Mouse (Mus musculus) stomach, embryonic 14.5 days (tissue): Measurements from ENCODE around the gene Crybg3. TPM values are rescaled to one million over a fixed set of nuclear protein-coding genes. Genes with fewer than 3 reads are reported as not detected.

Experiments used
- ATAC-seq: fragments of 200-750 bp; cut with Nextera tagmentation; 2 replicates; pipeline ENCODE4 v1.8.0; 2017; ENCODE audit warnings: low read depth, moderate TSS enrichment; ENCODE audit not compliant: insufficient number of reproducible peaks, insufficient read depth, low FRiP score
- H3K27ac ChIP-seq: fragments of 300-500 bp; sonication (generic); 2 replicates; pipeline ENCODE4 v1.5.1; 2014; ENCODE audit warnings: mild to moderate bottlenecking, low read length, moderate library complexity, mixed read lengths
- H3K27me3 ChIP-seq: fragments of 300-500 bp; sonication (generic); 2 replicates; pipeline ENCODE4 v1.6.1; 2014; ENCODE audit warnings: low read length, control low read depth, mixed read lengths; ENCODE audit not compliant: control insufficient read depth, insufficient read depth
- H3K36me3 ChIP-seq: fragments of 300-500 bp; sonication (generic); 2 replicates; pipeline ENCODE4 v1.6.1; 2014; ENCODE audit warnings: mild to moderate bottlenecking, control low read depth, low read length, moderate library complexity, mixed read lengths; ENCODE audit not compliant: control insufficient read depth, insufficient read depth
- H3K4me1 ChIP-seq: fragments of 300-500 bp; sonication (generic); 2 replicates; pipeline ENCODE4 v1.6.1; 2014; ENCODE audit warnings: low read length, control low read depth, mixed read lengths; ENCODE audit not compliant: control insufficient read depth, insufficient read depth
- H3K4me2 ChIP-seq: fragments of 300-500 bp; sonication (generic); replicated peaks from 2 replicates; pipeline ENCODE4 v1.6.1; 2014; ENCODE audit warnings: low read depth, low read length, control low read depth
- H3K4me3 ChIP-seq: fragments of 300-500 bp; sonication (generic); 2 replicates; pipeline ENCODE4 v1.5.1; 2014; ENCODE audit warnings: low read depth, low read length, control low read depth
- H3K9ac ChIP-seq: fragments of 300-500 bp; sonication (generic); replicated peaks from 2 replicates; pipeline ENCODE4 v1.6.1; 2014; ENCODE audit warnings: low read depth, mild to moderate bottlenecking, control low read depth, low read length, moderate library complexity, mixed read lengths
- H3K9me3 ChIP-seq: fragments of 300-500 bp; sonication (generic); 2 replicates; pipeline ENCODE4 v1.6.1; 2016; ENCODE audit warnings: low read depth, low read length, control low read depth; ENCODE audit not compliant: control insufficient read depth
- WGBS: fragments of 180-500 bp; shearing (Covaris S2); extraction: QIAGEN DNeasy Blood & Tissue Kit; methylation state at CpG from one replicate; pipeline ENCODE4 v1.1.7; 2014; 5-methylcytosine and 5-hydroxymethylcytosine counted together
- polyA plus RNA-seq: library from polyadenylated mRNA; unstranded; fragments of >200 nt; fragmentation: Nextera tagmentation; extraction: Ambion mirVana; gene quantifications from 2 replicates; pipeline ENCODE4 v1.2.1, GENCODE M21; 2014

Gene Crybg3
- polyA plus RNA-seq, 1 experiment from 2014 or later, result 18.4 TPM

DNA sequence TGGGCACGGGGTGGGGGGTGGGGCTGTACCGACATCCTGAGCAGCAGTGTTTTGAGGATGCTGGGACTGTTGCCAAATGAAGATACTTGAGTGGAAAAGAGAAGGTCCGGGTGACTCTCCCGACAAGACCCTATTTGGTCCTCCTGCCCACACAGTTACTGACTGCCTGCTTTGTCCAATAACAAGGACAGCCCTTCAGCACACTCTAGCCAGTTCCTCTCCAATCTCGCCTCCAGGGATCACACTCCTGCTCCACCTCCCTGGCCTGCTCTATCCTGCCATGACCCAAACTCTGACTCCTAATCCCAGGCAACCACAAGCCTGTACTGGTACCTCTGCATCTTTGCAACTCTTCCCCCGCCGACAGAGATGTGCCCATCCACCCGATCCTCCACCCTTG, 30.9 kb downstream of the Crybg3 start:
- peaks cover 5% of the 10 kb centered on the region; the same call in 1 of the 2 replicates for H3K4me1 ChIP-seq
- H3K9ac ChIP-seq, result no peak overlapping the region
- 79% methylated on average over 8 of the region's 8 CpGs for WGBS
- H3K4me3 ChIP-seq, result no peak overlapping the region
- no peaks in the 10 kb centered on the region for H3K9me3 ChIP-seq
- H3K36me3 ChIP-seq, result peaks cover 5% of the 10 kb centered on the region; the same call in 1 of the 2 replicates
- H3K27me3 ChIP-seq, result no peaks in the 10 kb centered on the region
- H3K4me2 ChIP-seq, result no peak overlapping the region
- no peak for ATAC-seq
- no peak overlapping the region for H3K27ac ChIP-seq

DNA sequence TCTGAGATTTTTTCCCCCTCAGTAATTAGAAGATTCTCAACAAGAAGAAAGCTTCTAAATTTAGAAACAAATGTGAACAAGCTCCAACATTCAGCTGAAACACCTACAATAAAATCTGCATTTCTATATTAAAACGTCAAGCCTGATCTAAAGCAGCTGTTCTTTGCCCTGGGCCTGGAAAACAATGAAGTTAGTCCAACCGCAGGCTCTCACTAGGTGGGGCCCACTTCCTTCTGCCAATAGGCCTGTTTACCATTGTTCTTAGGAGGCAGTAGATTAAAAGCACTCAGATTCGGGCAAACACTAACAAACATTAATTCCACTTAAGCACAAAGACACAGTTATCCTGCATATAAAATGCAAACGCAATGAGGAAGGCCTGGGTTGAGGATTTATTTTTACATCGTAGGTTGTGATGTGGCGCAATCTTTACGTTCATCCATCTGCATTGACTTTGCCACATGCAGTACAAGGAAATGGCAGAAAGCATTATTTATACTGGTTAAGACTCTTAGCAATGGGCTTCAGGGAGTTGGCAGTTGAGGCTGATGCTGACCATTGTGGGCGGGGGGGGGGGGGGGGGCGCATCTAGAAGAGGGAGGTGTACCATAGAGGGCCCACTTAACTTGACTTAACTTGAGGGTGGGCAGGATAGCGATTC, 32.9 kb downstream of the Crybg3 start:
- Histone ChIP-seq H3K4me3 (no peak overlapping the region), H3K4me2 (no peak overlapping the region), H3K36me3 (peaks cover 7% of the 10 kb centered on the region; the same call in 1 of the 2 replicates), H3K4me1 (peaks cover 5% of the 10 kb centered on the region; the same call in 1 of the 2 replicates), H3K27me3 (no peaks in the 10 kb centered on the region), H3K27ac (no peak overlapping the region; the same call in 1 of the 2 replicates), H3K9me3 (no peaks in the 10 kb centered on the region), H3K9ac (no peak overlapping the region)
- no peak for ATAC-seq
- 53% methylated on average over 10 of the region's 10 CpGs for WGBS

DNA sequence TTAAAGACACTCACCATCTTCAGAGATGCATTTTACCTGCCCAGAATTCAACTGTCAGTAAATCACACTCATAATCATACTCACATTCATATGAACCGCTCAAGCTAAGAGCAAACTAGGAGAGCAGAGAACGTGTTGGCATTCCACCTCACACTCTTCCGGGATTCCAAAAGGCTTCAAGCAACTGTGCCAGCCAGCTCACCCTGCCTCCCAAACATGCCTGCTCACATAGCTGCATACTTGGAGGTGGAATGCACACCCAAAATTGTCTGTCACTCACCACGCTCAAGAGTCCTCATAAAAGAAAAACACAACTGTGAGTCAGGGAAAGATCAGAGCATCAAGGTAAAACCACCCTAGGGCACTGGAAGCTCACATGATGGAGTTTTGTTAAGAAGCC, 34.3 kb downstream of the Crybg3 start:
- Histone ChIP-seq H3K27me3 (no peaks in the 10 kb centered on the region), H3K9me3 (no peaks in the 10 kb centered on the region), H3K27ac (no peak overlapping the region), H3K4me2 (no peak overlapping the region), H3K9ac (no peak overlapping the region), H3K36me3 (peaks cover 7% of the 10 kb centered on the region; the same call in 1 of the 2 replicates), H3K4me1 (peaks cover 5% of the 10 kb centered on the region; the same call in 1 of the 2 replicates), H3K4me3 (no peak overlapping the region)
- ATAC-seq, result no peak
- 88% methylated on average over 4 of the region's 4 CpGs for WGBS

DNA sequence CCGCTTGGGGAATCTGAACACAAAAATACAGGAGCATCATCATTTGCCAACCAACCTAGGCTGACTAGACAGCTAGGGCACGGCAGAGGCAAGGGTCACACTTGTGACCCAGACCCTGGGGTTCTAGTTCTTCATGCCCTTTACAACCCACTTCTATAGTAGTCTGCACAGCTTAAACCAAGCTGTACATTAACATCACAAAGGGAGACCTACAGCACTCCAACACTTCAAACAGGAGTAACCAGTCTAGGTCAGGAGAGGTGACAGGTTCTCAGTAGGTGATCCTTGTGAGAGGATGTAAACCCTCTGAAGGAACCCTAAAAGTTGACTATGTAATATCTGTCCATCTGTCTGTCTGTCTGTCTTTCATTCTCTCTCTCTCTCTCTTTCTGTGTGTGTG, 35.1 kb downstream of the Crybg3 start:
- WGBS, result 67% methylated on average over 2 of the region's 2 CpGs
- Histone ChIP-seq H3K9ac (no peak overlapping the region), H3K36me3 (peaks cover 7% of the 10 kb centered on the region; the same call in 1 of the 2 replicates), H3K9me3 (no peaks in the 10 kb centered on the region), H3K27me3 (no peaks in the 10 kb centered on the region), H3K27ac (no peak overlapping the region), H3K4me2 (no peak overlapping the region), H3K4me3 (no peak overlapping the region), H3K4me1 (peaks cover 5% of the 10 kb centered on the region; the same call in 1 of the 2 replicates)
- no peak for ATAC-seq

DNA sequence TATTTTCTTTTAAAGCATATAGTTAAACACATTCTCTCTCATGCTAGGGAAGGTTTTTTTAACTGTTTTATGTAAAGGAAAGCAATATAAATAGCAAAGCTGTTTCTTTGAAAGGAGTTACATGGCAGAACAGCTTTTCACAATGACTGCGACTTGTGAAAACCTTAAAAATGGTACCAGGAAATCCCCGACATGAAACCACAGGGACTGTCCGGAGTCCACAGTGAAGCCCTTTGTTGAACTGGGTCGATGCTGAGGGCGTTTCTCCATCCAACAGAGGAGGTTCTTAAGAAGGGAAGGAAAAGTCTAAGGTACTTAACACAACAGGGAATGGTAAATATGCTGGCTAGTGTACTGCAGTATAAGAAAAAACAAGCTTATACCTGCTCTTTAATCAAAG, 36.8 kb downstream of the Crybg3 start:
- ATAC-seq, result no peak
- peaks cover 7% of the 10 kb centered on the region; the same call in 1 of the 2 replicates for H3K4me1 ChIP-seq
- peaks cover 7% of the 10 kb centered on the region; the same call in 1 of the 2 replicates for H3K36me3 ChIP-seq
- H3K4me2 ChIP-seq, result no peak overlapping the region
- H3K27ac ChIP-seq, result no peak overlapping the region
- H3K27me3 ChIP-seq, result no peaks in the 10 kb centered on the region
- H3K9ac ChIP-seq, result no peak overlapping the region
- H3K4me3 ChIP-seq, result no peak overlapping the region
- no peaks in the 10 kb centered on the region for H3K9me3 ChIP-seq
- 85% methylated on average over 5 of the region's 5 CpGs for WGBS

DNA sequence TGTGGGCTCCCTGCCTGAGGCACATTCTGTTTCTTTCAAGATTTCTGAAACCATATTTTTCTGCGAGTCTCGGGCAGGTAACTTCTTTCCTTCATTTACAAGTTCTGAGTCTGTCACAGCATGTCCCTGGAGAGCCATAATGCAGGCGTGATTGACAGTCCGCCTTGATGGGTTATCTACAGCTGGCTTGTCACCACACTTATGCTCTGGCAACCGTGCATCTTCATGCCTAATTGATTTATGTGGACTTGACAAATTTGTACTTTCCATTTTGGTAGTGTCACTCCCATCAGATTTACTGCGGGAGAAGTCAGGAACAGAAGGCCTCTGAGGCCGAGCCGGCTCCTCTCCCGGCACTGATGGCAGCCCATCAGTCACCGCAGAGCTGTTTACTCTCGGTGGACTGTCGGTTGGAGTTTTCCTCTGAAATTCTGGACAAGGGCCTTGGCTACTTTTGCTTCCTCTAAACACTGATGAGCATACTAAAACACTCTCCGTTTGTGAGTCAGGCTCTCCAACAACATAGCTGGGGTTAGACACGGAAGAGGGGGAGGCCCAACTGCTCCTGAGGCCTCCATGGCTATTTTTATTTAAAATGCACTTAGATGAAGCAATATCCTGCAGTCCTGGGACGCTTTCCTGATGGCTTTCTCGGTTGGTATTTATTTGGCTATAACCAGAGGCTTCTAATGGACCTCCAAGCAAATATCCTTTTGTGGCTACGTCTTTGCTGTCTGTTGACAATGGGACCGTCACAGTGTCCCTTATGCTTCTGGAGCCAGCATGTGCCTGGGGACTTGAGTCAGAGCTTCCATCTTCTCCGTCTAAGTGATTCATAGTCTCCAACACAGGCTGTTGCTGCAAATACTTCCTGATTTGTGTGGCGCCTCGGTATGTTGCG, 41.2 kb downstream of the Crybg3 start:
- Histone ChIP-seq H3K4me2 (no peak overlapping the region), H3K9me3 (no peaks in the 10 kb centered on the region), H3K36me3 (peaks cover 2% of the 10 kb centered on the region), H3K4me1 (peaks cover 3% of the 10 kb centered on the region; the same call in 1 of the 2 replicates), H3K27me3 (no peaks in the 10 kb centered on the region), H3K9ac (no peak overlapping the region), H3K4me3 (no peak overlapping the region), H3K27ac (peak overlapping the region; percentile 77)
- WGBS, result 37% methylated on average over 22 of the region's 22 CpGs
- 0 out of 2 replicates have a peak, but pooled peaks have one; percentile 49 for ATAC-seq

DNA sequence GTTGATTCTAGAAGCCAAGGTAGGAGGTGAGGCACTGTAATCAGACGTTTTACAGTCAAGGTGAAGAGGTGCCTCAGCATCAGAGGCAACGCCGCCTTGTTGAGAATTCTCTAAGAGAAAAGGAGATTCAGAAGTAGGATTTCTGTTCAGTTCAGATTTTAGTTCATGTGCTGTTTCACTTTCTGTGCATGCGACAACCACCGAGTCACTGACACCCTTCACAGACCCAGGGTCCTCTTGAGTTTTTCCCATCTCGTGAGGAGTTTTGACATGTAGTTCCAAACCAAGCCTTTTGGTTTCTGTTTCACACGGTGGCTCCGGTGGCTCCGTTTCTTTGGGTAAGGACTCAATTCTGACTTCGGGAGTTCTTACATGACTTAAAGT, 41.9 kb downstream of the Crybg3 start:
- Histone ChIP-seq H3K4me2 (no peak overlapping the region), H3K27me3 (no peaks in the 10 kb centered on the region), H3K4me1 (peaks cover 3% of the 10 kb centered on the region; the same call in 1 of the 2 replicates), H3K9ac (no peak overlapping the region), H3K9me3 (no peaks in the 10 kb centered on the region), H3K27ac (no peak overlapping the region), H3K4me3 (no peak overlapping the region), H3K36me3 (no peaks in the 10 kb centered on the region; the same call in none of the 2 replicates)
- no peak for ATAC-seq
- WGBS, result 83% methylated on average over 10 of the region's 10 CpGs

DNA sequence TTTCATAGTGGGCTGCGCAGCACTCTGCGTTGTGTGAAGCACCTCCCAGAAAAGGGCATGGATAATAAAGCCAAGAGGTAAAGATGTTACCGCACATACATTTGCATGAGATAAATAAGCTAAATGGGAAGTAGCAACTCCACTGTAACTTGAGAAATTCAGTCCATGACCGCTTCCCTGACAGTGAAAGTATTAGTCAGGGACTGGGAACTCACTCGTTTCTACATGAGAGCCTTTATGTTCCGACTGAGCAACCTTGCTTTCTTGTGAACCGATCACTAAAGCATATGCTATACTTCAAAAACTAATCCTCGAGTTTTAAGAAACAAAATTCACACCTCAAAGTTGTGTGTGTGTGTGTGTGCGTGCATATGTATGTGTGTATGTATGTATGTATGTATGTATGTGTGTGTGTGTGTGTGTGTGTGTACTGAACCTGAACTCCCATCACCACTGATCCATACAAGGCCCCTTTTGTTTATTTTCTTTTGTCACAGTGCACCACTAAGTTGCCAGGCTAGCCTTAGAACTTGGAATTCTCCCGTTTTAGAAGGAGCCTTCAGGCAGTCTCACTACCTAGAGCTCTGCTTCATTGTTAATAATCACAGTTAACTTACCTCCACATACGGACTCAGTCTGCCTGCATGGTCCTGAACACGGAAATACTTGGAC, 47.2 kb downstream of the Crybg3 start:
- no peak for ATAC-seq
- Histone ChIP-seq H3K36me3 (no peaks in the 10 kb centered on the region; the same call in none of the 2 replicates), H3K9ac (no peak overlapping the region), H3K4me3 (no peak overlapping the region), H3K4me1 (no peaks in the 10 kb centered on the region; the same call in 1 of the 2 replicates), H3K9me3 (no peaks in the 10 kb centered on the region), H3K4me2 (no peak overlapping the region), H3K27ac (no peak overlapping the region), H3K27me3 (no peaks in the 10 kb centered on the region)
- 82% methylated on average over 12 of the region's 12 CpGs for WGBS
